ENCODE assay signal across 8 mouse cellular contexts in the genomic region with DNA sequence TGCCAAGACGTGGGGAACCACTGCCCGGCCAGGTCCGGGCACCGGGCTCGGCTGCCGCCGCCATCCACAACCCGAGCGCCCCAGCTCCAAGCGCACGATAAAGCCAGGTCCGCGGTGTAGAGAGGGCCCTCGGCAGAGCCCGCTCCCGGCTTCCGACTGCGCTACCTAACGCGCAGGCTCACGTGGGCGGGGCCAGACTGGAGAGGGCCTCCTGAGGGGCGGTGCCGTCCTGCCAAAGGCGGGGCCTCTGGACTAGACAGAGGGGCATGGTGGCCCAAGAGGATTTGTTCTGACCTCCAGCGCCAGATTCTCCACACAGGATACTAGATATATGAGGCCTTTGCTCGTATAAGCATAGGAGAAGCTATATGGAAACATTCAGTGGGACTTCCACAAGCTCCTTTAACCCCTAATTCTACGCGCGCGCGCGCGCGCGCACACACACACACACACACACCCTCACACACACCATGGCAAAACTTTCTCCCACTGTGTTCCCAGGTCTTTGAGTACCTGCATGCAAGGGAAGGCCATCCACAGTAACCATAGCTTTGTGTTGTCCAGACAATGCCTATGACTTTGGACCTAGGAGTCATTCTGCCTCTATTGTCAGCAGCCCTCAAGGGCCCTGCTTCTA. TPM values are rescaled to one million over a fixed set of nuclear protein-coding genes. Genes with fewer than 3 reads are reported as not detected.
DNase-seq lines count a peak whose midpoint lies in the region; ATAC-seq and TF ChIP-seq lines count a peak whose summit lies in the region.

No protein-coding gene starts in this region.

- H3K9ac ChIP-seq in ES-Bruce4 (ENCODE audit: low read depth, poor library complexity, severe bottlenecking), result peak overlapping the region; percentile 32
- peak overlapping the region; percentile 81 for H3K9ac ChIP-seq in forebrain, embryonic 13.5 days
- H3K9ac ChIP-seq in liver, embryonic 16.5 days (ENCODE audit: low read depth, low read length), result peak overlapping the region; percentile 91
- H3K9ac ChIP-seq in neural tube, embryonic 12.5 days, result peak overlapping the region; percentile 82

- DNase-seq in c-Kit-positive CD71-positive TER-119-positive erythroid progenitor cells, embryonic 14.5 days (ENCODE audit: low spot score), result peak; percentile 89
- peak; percentile 94 to 95 for DNase-seq in heart, postnatal 10 days
- DNase-seq in large intestine, adult 2 months (ENCODE audit: low read depth, low spot score), result peak; percentile 81
- peak; percentile 76 for DNase-seq in telencephalon, adult 2 months (ENCODE audit: low read depth, low spot score)

- intact Hi-C loops in heart, postnatal 10 days (cut with DNase I), result loop anchor here (10.0 kb wide), 1 partner anchor 526 kb away; the partner anchor contains the start of genes Ccdc18 and Tmed5

- H3K27me3 ChIP-seq in ES-Bruce4 (ENCODE audit: control insufficient read depth, insufficient read depth, low read length, poor library complexity, severe bottlenecking), result no peaks in the 10 kb centered on the region
- H3K27me3 ChIP-seq in forebrain, embryonic 13.5 days, result peaks cover 12% of the 10 kb centered on the region; the same call in 1 of the 2 replicates
- H3K27me3 ChIP-seq in liver, embryonic 16.5 days (ENCODE audit: control insufficient read depth, insufficient read depth, low read depth, low read length), result no peaks in the 10 kb centered on the region; the same call in 1 of the 2 replicates
- no peaks in the 10 kb centered on the region for H3K27me3 ChIP-seq in neural tube, embryonic 12.5 days (replicated peaks)

- no peaks in the 10 kb centered on the region for H3K4me1 ChIP-seq in ES-Bruce4 (ENCODE audit: control insufficient read depth, insufficient read depth, low read length)
- H3K4me1 ChIP-seq in forebrain, embryonic 13.5 days, result peaks cover 18% of the 10 kb centered on the region
- H3K4me1 ChIP-seq in liver, embryonic 16.5 days (ENCODE audit: control insufficient read depth, low read depth, low read length), result peaks cover 17% of the 10 kb centered on the region
- H3K4me1 ChIP-seq in neural tube, embryonic 12.5 days, result peaks cover 19% of the 10 kb centered on the region

- no peak for TF ChIP-seq CTCF in ES-Bruce4 (IDR thresholded peaks at IDR 0.05; ENCODE audit: low read depth, low read length)

- H3K9me3 ChIP-seq in ES-Bruce4 (replicated peaks; ENCODE audit: control insufficient read depth, insufficient read depth, low read length, poor library complexity, severe bottlenecking), result no peaks in the 10 kb centered on the region
- H3K9me3 ChIP-seq in forebrain, embryonic 13.5 days (replicated peaks), result no peaks in the 10 kb centered on the region
- H3K9me3 ChIP-seq in liver, embryonic 16.5 days (replicated peaks; ENCODE audit: control insufficient read depth, low read length), result no peaks in the 10 kb centered on the region
- no peaks in the 10 kb centered on the region for H3K9me3 ChIP-seq in neural tube, embryonic 12.5 days

- peak overlapping the region; percentile 4; the same call in 1 of the 2 replicates for H3K27ac ChIP-seq in ES-Bruce4 (ENCODE audit: insufficient read depth, low read length)
- H3K27ac ChIP-seq in forebrain, embryonic 13.5 days, result no peak overlapping the region
- peak overlapping the region; percentile 77 for H3K27ac ChIP-seq in liver, embryonic 16.5 days (ENCODE audit: low read length)
- H3K27ac ChIP-seq in neural tube, embryonic 12.5 days, result no peak overlapping the region

- WGBS in forebrain, embryonic 13.5 days, result 14% methylated on average over 36 of the region's 36 CpGs
- WGBS in large intestine, adult 2 months, result 11% methylated on average over 36 of the region's 36 CpGs
- WGBS in liver, embryonic 16.5 days (ENCODE audit: insufficient replicate concordance), result 16% methylated on average over 36 of the region's 36 CpGs
- 12% methylated on average over 36 of the region's 36 CpGs for WGBS in neural tube, embryonic 12.5 days

- ATAC-seq in forebrain, embryonic 13.5 days, result peak; percentile 99
- ATAC-seq in liver, embryonic 16.5 days (ENCODE audit: low read depth), result peak; percentile 99
- ATAC-seq in neural tube, embryonic 12.5 days (ENCODE audit: low FRiP score, low read depth), result peak; percentile 98

- peak overlapping the region; percentile 56 for H3K4me3 ChIP-seq in ES-Bruce4 (ENCODE audit: low read depth, low read length)
- peak overlapping the region; percentile 63 for H3K4me3 ChIP-seq in forebrain, embryonic 13.5 days
- H3K4me3 ChIP-seq in liver, embryonic 16.5 days (ENCODE audit: low read depth, low read length), result peak overlapping the region; percentile 86
- H3K4me3 ChIP-seq in neural tube, embryonic 12.5 days, result peak overlapping the region; percentile 84

- no peaks in the 10 kb centered on the region for H3K36me3 ChIP-seq in ES-Bruce4 (ENCODE audit: control insufficient read depth, insufficient read depth, low read length, poor library complexity, severe bottlenecking)
- peaks cover 20% of the 10 kb centered on the region for H3K36me3 ChIP-seq in forebrain, embryonic 13.5 days (ENCODE audit: poor library complexity, severe bottlenecking)
- H3K36me3 ChIP-seq in liver, embryonic 16.5 days (ENCODE audit: control insufficient read depth, insufficient read depth), result peaks cover under 1% of the 10 kb centered on the region; the same call in 1 of the 2 replicates
- H3K36me3 ChIP-seq in neural tube, embryonic 12.5 days, result peaks cover 19% of the 10 kb centered on the region

- peak overlapping the region; percentile 89 for H3K4me2 ChIP-seq in forebrain, embryonic 13.5 days
- H3K4me2 ChIP-seq in liver, embryonic 16.5 days (ENCODE audit: low read depth, low read length), result peak overlapping the region; percentile 94
- H3K4me2 ChIP-seq in neural tube, embryonic 12.5 days (replicated peaks), result peak overlapping the region; percentile 81

- TF ChIP-seq EP300 in ES-Bruce4 (IDR thresholded peaks at IDR 0.05; ENCODE audit: insufficient read depth, low read depth, low read length), result no peak

- TF ChIP-seq POLR2A in ES-Bruce4 (IDR thresholded peaks at IDR 0.05; ENCODE audit: insufficient read depth, low read length), result peak; percentile 54

RNA-seq across cellular contexts. Expression of gene Idua, which starts 0.6 kb away (rescaled TPM):
- polyA plus RNA-seq in ES-Bruce4 (2011; ENCODE audit: insufficient read depth, insufficient read length, low read depth, missing spikeins), result 13.8 and 17.4 TPM in 2 replicates
- 7.7 and 7.9 TPM in 2 replicates for polyA plus RNA-seq in forebrain, embryonic 13.5 days (2015; fragmentation: Nextera tagmentation; extraction: Ambion mirVana)
- total RNA-seq in heart, postnatal 10 days (2021), result 10 to 100 TPM; 13.2 to 14.6 TPM
- 7.7 and 16.0 TPM in 2 replicates for polyA plus RNA-seq in large intestine, adult 2 months (2012; rRNA removed)
- 5.0 and 5.8 TPM in 2 replicates for polyA plus RNA-seq in liver, embryonic 16.5 days (2015; fragmentation: Nextera tagmentation; extraction: Ambion mirVana)
- polyA plus RNA-seq in neural tube, embryonic 12.5 days (2016; fragmentation: Nextera tagmentation; extraction: Ambion mirVana), result 8.0 and 8.2 TPM in 2 replicates

RNA-seq across cellular contexts. Expression of gene Dgkq, which starts 8.7 kb away (rescaled TPM):
- polyA plus RNA-seq in ES-Bruce4 (2011; ENCODE audit: insufficient read depth, insufficient read length, low read depth, missing spikeins), result 6.5 and 10.7 TPM in 2 replicates
- 13.7 and 19.0 TPM in 2 replicates for polyA plus RNA-seq in forebrain, embryonic 13.5 days (2015; fragmentation: Nextera tagmentation; extraction: Ambion mirVana)
- total RNA-seq in heart, postnatal 10 days (2021), result 10 to 100 TPM; 12.8 to 13.4 TPM
- 29.1 and 72.1 TPM in 2 replicates for polyA plus RNA-seq in large intestine, adult 2 months (2012; rRNA removed)
- polyA plus RNA-seq in liver, embryonic 16.5 days (2015; fragmentation: Nextera tagmentation; extraction: Ambion mirVana), result 3.1 and 3.4 TPM in 2 replicates
- 19.8 and 23.5 TPM in 2 replicates for polyA plus RNA-seq in neural tube, embryonic 12.5 days (2016; fragmentation: Nextera tagmentation; extraction: Ambion mirVana)

RNA-seq across cellular contexts. Expression of gene Slc26a1, which starts 14.6 kb away (rescaled TPM):
- polyA plus RNA-seq in ES-Bruce4 (2011; ENCODE audit: insufficient read depth, insufficient read length, low read depth, missing spikeins), result not detected in 2 replicates
- polyA plus RNA-seq in forebrain, embryonic 13.5 days (2015; fragmentation: Nextera tagmentation; extraction: Ambion mirVana), result 1.5 and 1.6 TPM in 2 replicates
- under 1 TPM in 1 of 2 experiments, not detected in 1; 0.17 TPM for total RNA-seq in heart, postnatal 10 days (2021)
- not detected in 2 replicates for polyA plus RNA-seq in large intestine, adult 2 months (2012; rRNA removed)
- 20.7 and 23.7 TPM in 2 replicates for polyA plus RNA-seq in liver, embryonic 16.5 days (2015; fragmentation: Nextera tagmentation; extraction: Ambion mirVana)
- polyA plus RNA-seq in neural tube, embryonic 12.5 days (2016; fragmentation: Nextera tagmentation; extraction: Ambion mirVana), result 1.2 and 1.6 TPM in 2 replicates

RNA-seq across cellular contexts. Expression of gene Tmem175, which starts 31.2 kb away (rescaled TPM):
- polyA plus RNA-seq in ES-Bruce4 (2011; ENCODE audit: insufficient read depth, insufficient read length, low read depth, missing spikeins), result 16.1 and 19.7 TPM in 2 replicates
- 19.9 and 20.0 TPM in 2 replicates for polyA plus RNA-seq in forebrain, embryonic 13.5 days (2015; fragmentation: Nextera tagmentation; extraction: Ambion mirVana)
- 10 to 100 TPM; 10.2 to 10.3 TPM for total RNA-seq in heart, postnatal 10 days (2021)
- 26.3 and 32.6 TPM in 2 replicates for polyA plus RNA-seq in large intestine, adult 2 months (2012; rRNA removed)
- polyA plus RNA-seq in liver, embryonic 16.5 days (2015; fragmentation: Nextera tagmentation; extraction: Ambion mirVana), result 10.0 and 10.8 TPM in 2 replicates
- polyA plus RNA-seq in neural tube, embryonic 12.5 days (2016; fragmentation: Nextera tagmentation; extraction: Ambion mirVana), result 18.1 and 18.3 TPM in 2 replicates

RNA-seq across cellular contexts. Expression of gene Gak, which starts 31.2 kb away (rescaled TPM):
- 55.0 and 63.0 TPM in 2 replicates for polyA plus RNA-seq in ES-Bruce4 (2011; ENCODE audit: insufficient read depth, insufficient read length, low read depth, missing spikeins)
- 45.3 and 50.5 TPM in 2 replicates for polyA plus RNA-seq in forebrain, embryonic 13.5 days (2015; fragmentation: Nextera tagmentation; extraction: Ambion mirVana)
- total RNA-seq in heart, postnatal 10 days (2021), result 10 to 100 TPM; 35.8 to 37.6 TPM
- polyA plus RNA-seq in large intestine, adult 2 months (2012; rRNA removed), result 102 and 141 TPM in 2 replicates
- polyA plus RNA-seq in liver, embryonic 16.5 days (2015; fragmentation: Nextera tagmentation; extraction: Ambion mirVana), result 27.2 and 27.5 TPM in 2 replicates
- polyA plus RNA-seq in neural tube, embryonic 12.5 days (2016; fragmentation: Nextera tagmentation; extraction: Ambion mirVana), result 52.0 and 58.9 TPM in 2 replicates

Comparison
In these comparisons a context has a peak if more than half of its experiments do, and no peak if none do; other contexts are left out.
1. H3K27ac ChIP-seq: peak in ES-Bruce4 (single experiment) and liver, embryonic 16.5 days (single experiment); none in forebrain, embryonic 13.5 days (single experiment) and neural tube, embryonic 12.5 days (single experiment).
2. H3K9ac ChIP-seq: peak in every context shown above with its lines; median percentile 91 in liver, embryonic 16.5 days; 82 in neural tube, embryonic 12.5 days; 81 in forebrain, embryonic 13.5 days; 32 in ES-Bruce4.
3. Peak in every context shown above with its lines, with median percentiles within 50 percentile points of each other: H3K4me3 ChIP-seq, DNase-seq, ATAC-seq and H3K4me2 ChIP-seq.